Mouse (Mus musculus) ovary, postnatal 36 days (tissue): Measurements from ENCODE around the gene Mbtps2.

Source experiments
- DNase-seq: peaks from one replicate; pipeline ENCODE4 v3.0.0; 2022; ENCODE audit warnings: low spot score, mixed read lengths

Gene Mbtps2

GRCm38 (mm10) chrX:157598186-157598996, at the start of gene Mbtps2:
Gene Mbtps2, minus strand, starts transcription at chrX:157598715.
- DNase-seq, result peak; percentile 57

- no peak for DNase-seq
These were observed 47.9 kb upstream of the Mbtps2 start for GRCm38 (mm10) chrX:157646399-157646798.

DNA sequence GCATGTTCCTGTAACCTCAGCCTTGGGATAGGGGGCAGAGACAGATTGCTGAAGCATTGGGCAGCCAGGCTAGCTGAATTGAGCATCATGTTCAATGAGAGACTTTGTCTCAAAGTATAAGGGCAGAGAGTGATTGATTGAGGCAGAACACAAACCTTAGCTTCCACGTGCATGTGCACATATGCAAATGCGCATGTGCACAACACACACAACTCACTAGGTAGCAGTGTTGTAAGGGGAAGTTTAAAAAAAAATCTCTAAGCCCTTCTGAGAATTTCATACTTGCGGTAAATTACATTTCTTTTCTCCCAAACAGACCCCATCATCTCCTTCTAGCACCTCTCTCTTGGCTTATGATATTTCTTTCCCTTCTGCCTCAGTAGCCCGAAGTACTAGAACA, 46.2 kb upstream of the Mbtps2 start:
- no peak for DNase-seq

- peak; percentile 37 for DNase-seq
These were observed 45.8 kb upstream of the Mbtps2 start for GRCm38 (mm10) chrX:157644300-157644699.

DNA sequence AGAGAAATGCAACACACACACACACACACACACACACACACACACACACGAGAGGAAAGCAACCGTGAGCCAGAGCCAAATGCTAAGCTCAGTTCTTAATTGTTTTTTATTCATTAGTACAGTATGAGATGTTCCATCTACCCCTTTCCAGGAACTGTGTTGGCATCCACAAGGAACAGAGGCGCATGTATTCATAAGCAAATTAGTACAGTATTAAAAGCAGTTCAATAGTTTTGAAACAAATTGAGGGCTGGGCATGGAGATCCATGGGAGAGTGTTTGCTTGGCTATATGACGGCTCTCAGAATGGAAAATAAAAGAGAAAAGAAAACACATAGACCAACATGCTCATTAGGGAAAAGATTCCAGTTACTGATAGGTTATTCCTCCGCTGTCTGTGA, 44.3 kb upstream of the Mbtps2 start:
- DNase-seq, result no peak

DNA sequence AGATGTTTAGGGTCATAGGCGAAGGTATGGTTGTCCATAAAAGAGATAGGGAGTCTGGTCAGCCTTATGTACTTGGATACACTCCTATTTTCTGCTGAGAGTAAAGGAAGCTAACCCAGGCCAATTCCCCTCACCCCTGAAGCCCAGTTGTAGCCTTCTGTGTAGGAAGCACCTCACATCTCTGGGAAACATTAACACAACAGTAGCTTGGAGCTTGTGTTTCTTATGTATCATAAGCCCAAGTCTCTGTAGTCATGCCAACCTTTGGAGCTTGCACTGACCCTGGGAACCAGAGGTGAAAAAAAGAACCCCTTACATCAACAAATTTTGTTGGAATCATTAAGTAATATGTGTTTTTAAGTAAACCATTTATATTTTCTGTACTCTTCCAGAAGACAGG, 38.7 kb upstream of the Mbtps2 start:
- no peak for DNase-seq

DNA sequence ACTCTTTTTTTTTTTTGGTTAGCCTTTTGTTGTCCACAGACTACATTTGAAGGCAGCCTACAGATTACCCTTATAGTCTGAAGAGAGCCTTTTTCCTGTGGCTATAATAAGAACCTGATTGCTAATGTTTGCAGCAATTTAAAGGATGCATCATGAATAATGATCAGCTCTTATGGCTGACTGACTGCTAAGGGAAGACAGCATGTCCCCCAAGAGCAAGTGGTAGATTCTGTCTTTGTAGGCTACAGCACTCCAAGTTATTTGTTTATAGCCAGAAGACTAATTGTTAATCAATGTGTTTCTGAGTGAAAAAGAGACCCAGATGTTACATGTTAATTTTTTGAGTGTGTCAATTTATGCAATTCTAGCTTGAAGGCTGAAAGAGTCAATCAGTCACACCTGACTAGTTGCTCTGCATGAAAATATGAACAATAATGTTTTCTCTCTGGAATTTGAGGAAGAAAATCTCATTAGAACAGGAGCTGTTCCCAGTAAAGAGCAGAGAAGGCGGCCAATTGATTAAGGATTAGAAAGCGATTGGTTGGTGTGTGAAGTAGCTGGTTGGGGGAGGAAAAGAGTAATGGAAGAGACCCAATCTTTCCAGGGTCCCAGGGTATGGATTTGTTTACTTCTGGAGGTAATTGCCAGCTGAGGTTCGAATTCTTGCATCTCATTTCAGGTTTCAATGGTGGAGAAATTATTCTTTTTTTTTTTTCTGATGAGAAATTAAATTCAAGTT, 35.3 kb upstream of the Mbtps2 start:
- DNase-seq, result no peak

DNA sequence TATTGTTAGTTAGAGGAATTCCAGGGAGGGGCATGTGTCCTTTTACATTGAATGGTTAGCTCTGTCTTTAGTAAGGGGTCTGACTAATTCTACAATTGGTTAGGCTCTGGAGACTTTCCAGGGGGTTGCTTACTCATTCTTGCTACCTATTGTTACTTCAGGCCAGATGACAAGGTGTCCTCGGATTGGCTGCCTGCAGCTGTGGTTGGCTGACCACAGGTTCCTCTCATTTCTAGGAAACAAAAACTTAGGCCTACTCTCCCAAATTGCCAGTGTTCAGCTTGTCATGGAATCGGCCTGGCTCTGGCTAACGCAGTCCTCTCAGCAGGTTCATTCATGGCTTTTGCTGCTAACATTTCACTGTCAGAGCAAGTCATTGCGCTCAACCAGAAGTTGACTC, 31.8 kb upstream of the Mbtps2 start:
- DNase-seq, result no peak

- no peak for DNase-seq
These were observed 14.4 kb upstream of the Mbtps2 start for GRCm38 (mm10) chrX:157612894-157613293.

- peak; percentile 20 for DNase-seq
These were observed 2.9 kb upstream of the Mbtps2 start for GRCm38 (mm10) chrX:157601450-157601849.

DNA sequence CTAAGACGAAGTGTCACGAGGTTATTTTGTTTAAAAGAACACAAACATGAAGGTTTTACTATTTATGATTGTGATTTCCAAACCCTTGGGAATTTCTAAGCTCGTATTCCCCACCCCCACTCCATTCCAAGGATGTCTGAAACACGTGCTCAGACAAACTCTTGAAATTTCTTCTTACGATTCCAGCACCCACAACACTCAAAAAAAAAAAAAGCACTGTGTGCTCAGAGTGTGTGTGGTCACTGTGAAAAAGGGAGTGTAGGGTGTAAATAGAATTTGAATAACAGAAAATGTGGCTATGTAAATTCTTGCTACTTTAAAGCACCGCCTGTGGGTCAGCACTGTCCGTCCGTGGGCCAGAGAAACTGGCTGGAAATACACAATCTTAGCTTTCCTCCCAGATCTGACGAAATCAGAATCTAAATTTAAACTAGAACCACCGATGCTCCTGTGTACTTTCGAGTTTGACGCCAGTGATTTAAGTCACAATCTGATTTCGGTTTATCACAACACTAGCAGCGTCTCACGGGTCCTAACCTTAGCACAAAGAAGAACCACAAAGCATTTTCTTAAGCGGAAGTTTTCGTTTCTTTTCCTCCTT, 830 bp downstream of the Mbtps2 start:
- no peak for DNase-seq

GRCm38 (mm10) chrX:157596802-157597201, 1.7 kb downstream of the Mbtps2 start:
- no peak for DNase-seq

DNA sequence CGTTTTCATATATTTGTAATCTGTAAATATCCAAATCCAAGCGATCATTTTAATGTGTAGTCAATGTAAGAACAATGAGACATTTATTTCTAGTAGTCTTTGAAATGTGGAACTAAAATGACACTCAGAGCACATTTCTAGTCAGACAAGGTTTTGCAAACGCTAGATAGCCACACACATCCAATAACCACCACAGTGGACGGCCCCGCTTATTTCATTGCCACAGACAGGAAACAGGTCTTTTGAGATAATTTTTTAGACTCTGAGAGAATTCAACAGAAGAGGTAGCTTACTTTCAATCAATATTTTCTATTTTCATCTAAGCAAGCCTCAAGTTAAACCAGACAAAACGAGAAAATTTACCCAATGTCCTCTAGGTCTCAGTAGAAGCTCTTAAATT, 2.6 kb downstream of the Mbtps2 start:
- DNase-seq, result no peak

GRCm38 (mm10) chrX:157594606-157595005, 3.9 kb downstream of the Mbtps2 start:
- DNase-seq, result no peak

DNA sequence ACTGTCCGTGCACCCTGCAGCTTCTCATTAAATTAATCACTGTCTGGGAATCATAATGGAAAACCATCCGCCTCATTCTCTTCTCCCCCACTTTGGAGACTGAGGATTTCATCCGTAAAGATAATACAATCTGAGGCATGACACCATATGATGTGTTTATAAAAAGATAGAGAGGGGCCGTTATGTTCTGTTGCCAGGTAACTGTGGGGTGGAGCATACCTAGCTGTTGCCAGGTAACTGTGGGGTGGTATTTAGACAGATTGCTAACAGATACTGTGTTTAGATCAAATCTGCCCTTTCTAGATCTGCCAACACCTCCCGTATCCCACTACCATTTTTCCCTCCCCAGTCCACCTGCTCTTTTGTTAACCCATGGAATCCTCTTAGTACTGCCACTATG, 11.5 kb downstream of the Mbtps2 start:
- DNase-seq, result no peak

DNA sequence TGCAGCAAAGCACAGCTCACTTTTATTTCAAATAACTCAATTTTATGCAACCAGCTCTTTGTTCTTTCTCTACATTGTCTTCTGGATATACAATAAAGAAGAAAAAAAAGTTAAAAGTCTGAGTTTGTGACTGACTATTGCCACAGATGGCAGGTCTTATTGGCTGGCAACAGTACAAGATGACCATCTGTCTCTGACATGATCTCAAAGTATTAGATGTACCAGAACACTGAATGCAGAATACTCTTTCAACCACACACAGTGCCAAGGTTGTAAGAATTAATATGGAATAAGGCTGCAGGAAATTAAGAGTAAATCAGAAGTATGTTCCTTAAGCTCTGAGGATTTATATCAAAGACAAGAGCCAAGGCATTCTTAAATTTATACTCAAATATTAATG, 12.1 kb downstream of the Mbtps2 start:
- no peak for DNase-seq

GRCm38 (mm10) chrX:157579108-157579614, 19.4 kb downstream of the Mbtps2 start:
- DNase-seq, result no peak

- no peak for DNase-seq
These were observed 23.8 kb downstream of the Mbtps2 start for GRCm38 (mm10) chrX:157574683-157575082.

GRCm38 (mm10) chrX:157568840-157569239, 29.7 kb downstream of the Mbtps2 start, which contains the start of gene Yy2:
Gene Yy2, minus strand, starts transcription at chrX:157568985.
- DNase-seq, result no peak

- DNase-seq, result no peak
These were observed 34.7 kb downstream of the Mbtps2 start for GRCm38 (mm10) chrX:157563794-157564193.

DNA sequence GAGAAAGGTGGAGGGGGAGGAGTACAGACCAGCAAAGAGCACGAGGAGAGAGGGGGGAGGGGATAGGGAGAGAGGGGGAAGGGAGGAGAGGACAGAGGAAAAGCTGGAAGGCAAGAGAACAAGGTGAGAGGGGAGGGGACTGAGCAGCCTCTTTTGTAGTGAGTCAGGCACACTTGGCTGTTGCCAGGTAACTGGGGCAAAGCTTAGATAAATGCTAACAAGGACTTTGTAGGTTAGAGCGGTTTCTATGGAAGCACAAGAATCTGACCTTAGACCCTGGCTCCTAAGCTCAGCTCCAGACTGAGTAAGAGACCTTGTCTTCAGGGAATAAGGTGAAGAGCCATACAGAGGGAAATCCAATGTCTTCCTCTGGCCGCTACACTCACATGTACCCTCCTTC, 51.4 kb downstream of the Mbtps2 start:
- DNase-seq, result no peak

GRCm38 (mm10) chrX:157506400-157506799, 92.1 kb downstream of the Mbtps2 start:
- no peak for DNase-seq

GRCm38 (mm10) chrX:157504506-157504905, 94.0 kb downstream of the Mbtps2 start:
- DNase-seq, result no peak
